ENCODE assay signal across 13 mouse cellular contexts in the genomic region with DNA sequence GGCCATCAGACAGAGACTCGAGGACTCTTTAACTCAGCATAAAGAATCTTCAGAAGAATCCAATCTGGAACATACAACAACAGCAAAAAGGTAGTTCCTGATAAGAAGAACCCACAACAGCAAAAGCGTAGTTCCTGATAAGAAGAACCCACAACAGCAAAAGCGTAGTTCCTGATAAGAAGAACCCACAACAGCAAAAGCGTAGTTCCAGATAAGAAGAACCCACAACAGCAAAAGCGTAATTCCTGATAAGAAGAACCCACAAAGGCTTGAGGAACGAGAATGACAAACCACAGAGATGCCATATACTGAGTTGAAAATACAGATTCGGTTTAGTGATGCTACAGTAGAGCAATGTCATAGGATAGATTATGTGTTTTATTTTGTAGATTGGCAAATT.
"Had no signal": no experiment of that assay in that cellular context is flagged by ENCODE, and none has a peak within 500 bp of the region (broad histone marks: within the 10 kb centered on the region; RNA-seq: fewer than 3 reads in every experiment).

No protein-coding gene starts in this region.

- H3K4me3 ChIP-seq: midbrain, embryonic 13.5 days; midbrain, embryonic 15.5 days; neural tube, embryonic 12.5 days had no signal

- H3K4me1 ChIP-seq: megakaryocyte, embryonic 14.5 days; midbrain, embryonic 13.5 days; midbrain, embryonic 15.5 days; neural tube, embryonic 12.5 days had no signal

- H3K27me3 ChIP-seq: megakaryocyte, embryonic 14.5 days; midbrain, embryonic 13.5 days; midbrain, embryonic 15.5 days; neural tube, embryonic 12.5 days had no signal

- H3K36me3 ChIP-seq: midbrain, embryonic 13.5 days; midbrain, embryonic 15.5 days; neural tube, embryonic 12.5 days had no signal

- ATAC-seq: midbrain, embryonic 13.5 days; midbrain, embryonic 15.5 days had no signal

- H3K9ac ChIP-seq: lung, embryonic 14.5 days; midbrain, embryonic 13.5 days; midbrain, embryonic 15.5 days; neural tube, embryonic 12.5 days had no signal

- DNase-seq: lung, adult 18-20 months; lung, embryonic 14.5 days; lung, postnatal 10 days; lung, postnatal 4 days; right cerebral cortex, postnatal 14 days; thymus, adult 18-20 months; thymus, postnatal 25 days; thymus, postnatal 4 days had no signal

- H3K9me3 ChIP-seq: midbrain, embryonic 15.5 days had no signal

- H3K4me2 ChIP-seq: lung, embryonic 14.5 days; midbrain, embryonic 11.5 days; midbrain, embryonic 13.5 days; midbrain, embryonic 15.5 days; neural tube, embryonic 12.5 days had no signal

- H3K27ac ChIP-seq: midbrain, embryonic 13.5 days; midbrain, embryonic 15.5 days; neural tube, embryonic 12.5 days had no signal
